Mouse (Mus musculus): ENCODE measurements around the gene Gm853. TPM values are rescaled to one million over a fixed set of nuclear protein-coding genes. Genes with fewer than 3 reads are reported as not detected.

Gm853 gene
- polyA plus RNA-seq, 1 experiment from 2014 or later = not detected

- DNase-seq (ENCODE audit: low spot score) = no peak
- H3K36me3 ChIP-seq (replicated peaks; ENCODE audit: control insufficient read depth, insufficient read depth, low read depth, low read length) = no peaks in the 10 kb centered on the region
- no peak for ATAC-seq (replicated peaks; ENCODE audit: insufficient number of reproducible peaks, low FRiP score, low TSS enrichment, low read depth)
- 85% methylated on average over 5 of the region's 5 CpGs for WGBS
- H3K4me2 ChIP-seq (ENCODE audit: low read depth, low read length) = no peak overlapping the region
- no peak overlapping the region for H3K4me3 ChIP-seq (ENCODE audit: low read depth, low read length)
- no peaks in the 10 kb centered on the region for H3K4me1 ChIP-seq (ENCODE audit: control insufficient read depth, insufficient read depth, low read length)
- H3K9ac ChIP-seq (replicated peaks; ENCODE audit: low read length) = no peak overlapping the region
- no peak overlapping the region for H3K27ac ChIP-seq (replicated peaks; ENCODE audit: low read depth, low read length)
- H3K27me3 ChIP-seq (ENCODE audit: control insufficient read depth, insufficient read depth, low read length) = no peaks in the 10 kb centered on the region
- no peaks in the 10 kb centered on the region for H3K9me3 ChIP-seq (replicated peaks; ENCODE audit: control insufficient read depth, low read length)
Observed at GRCm38 (mm10) chr4:130242956-130243355, 20.8 kb upstream of the Gm853 start.

GRCm38 (mm10) chr4:130240695-130241094 lies 18.5 kb upstream of the Gm853 start:
- Histone ChIP-seq H3K9me3 (replicated peaks; ENCODE audit: control insufficient read depth, low read length) (no peaks in the 10 kb centered on the region), H3K9ac (replicated peaks; ENCODE audit: low read length) (no peak overlapping the region), H3K4me2 (ENCODE audit: low read depth, low read length) (no peak overlapping the region), H3K4me3 (ENCODE audit: low read depth, low read length) (no peak overlapping the region), H3K27me3 (ENCODE audit: control insufficient read depth, insufficient read depth, low read length) (no peaks in the 10 kb centered on the region), H3K4me1 (ENCODE audit: control insufficient read depth, insufficient read depth, low read length) (no peaks in the 10 kb centered on the region), H3K36me3 (replicated peaks; ENCODE audit: control insufficient read depth, insufficient read depth, low read depth, low read length) (no peaks in the 10 kb centered on the region), H3K27ac (replicated peaks; ENCODE audit: low read depth, low read length) (no peak overlapping the region)
- WGBS = 32% methylated on average over 5 of the region's 5 CpGs
- DNase-seq (ENCODE audit: low spot score) (no peak), ATAC-seq (replicated peaks; ENCODE audit: insufficient number of reproducible peaks, low FRiP score, low TSS enrichment, low read depth) (no peak)

- ATAC-seq (replicated peaks; ENCODE audit: insufficient number of reproducible peaks, low FRiP score, low TSS enrichment, low read depth) = no peak
- Histone ChIP-seq H3K4me2 (ENCODE audit: low read depth, low read length) (no peak overlapping the region), H3K9ac (replicated peaks; ENCODE audit: low read length) (no peak overlapping the region), H3K36me3 (replicated peaks; ENCODE audit: control insufficient read depth, insufficient read depth, low read depth, low read length) (no peaks in the 10 kb centered on the region), H3K4me1 (ENCODE audit: control insufficient read depth, insufficient read depth, low read length) (no peaks in the 10 kb centered on the region), H3K4me3 (ENCODE audit: low read depth, low read length) (no peak overlapping the region), H3K27me3 (ENCODE audit: control insufficient read depth, insufficient read depth, low read length) (no peaks in the 10 kb centered on the region), H3K27ac (replicated peaks; ENCODE audit: low read depth, low read length) (no peak overlapping the region), H3K9me3 (replicated peaks; ENCODE audit: control insufficient read depth, low read length) (no peaks in the 10 kb centered on the region)
- 80% methylated on average over 4 of the region's 4 CpGs for WGBS
- no peak for DNase-seq (ENCODE audit: low spot score)
Observed at GRCm38 (mm10) chr4:130237607-130238006, 15.4 kb upstream of the Gm853 start.

GRCm38 (mm10) chr4:130236361-130236760 lies 14.2 kb upstream of the Gm853 start:
- Histone ChIP-seq H3K27ac (replicated peaks; ENCODE audit: low read depth, low read length) (no peak overlapping the region), H3K4me3 (ENCODE audit: low read depth, low read length) (no peak overlapping the region), H3K27me3 (ENCODE audit: control insufficient read depth, insufficient read depth, low read length) (no peaks in the 10 kb centered on the region), H3K4me2 (ENCODE audit: low read depth, low read length) (no peak overlapping the region), H3K36me3 (replicated peaks; ENCODE audit: control insufficient read depth, insufficient read depth, low read depth, low read length) (no peaks in the 10 kb centered on the region), H3K4me1 (ENCODE audit: control insufficient read depth, insufficient read depth, low read length) (no peaks in the 10 kb centered on the region), H3K9me3 (replicated peaks; ENCODE audit: control insufficient read depth, low read length) (no peaks in the 10 kb centered on the region), H3K9ac (replicated peaks; ENCODE audit: low read length) (no peak overlapping the region)
- 64% methylated on average over 8 of the region's 8 CpGs for WGBS
- ATAC-seq (replicated peaks; ENCODE audit: insufficient number of reproducible peaks, low FRiP score, low TSS enrichment, low read depth) (no peak), DNase-seq (ENCODE audit: low spot score) (no peak)

GRCm38 (mm10) chr4:130224071-130224470 lies 1.9 kb upstream of the Gm853 start:
- DNase-seq (ENCODE audit: low spot score) (no peak), ATAC-seq (replicated peaks; ENCODE audit: insufficient number of reproducible peaks, low FRiP score, low TSS enrichment, low read depth) (no peak)
- Histone ChIP-seq H3K27me3 (ENCODE audit: control insufficient read depth, insufficient read depth, low read length) (no peaks in the 10 kb centered on the region), H3K36me3 (replicated peaks; ENCODE audit: control insufficient read depth, insufficient read depth, low read depth, low read length) (no peaks in the 10 kb centered on the region), H3K4me2 (ENCODE audit: low read depth, low read length) (no peak overlapping the region), H3K4me1 (ENCODE audit: control insufficient read depth, insufficient read depth, low read length) (no peaks in the 10 kb centered on the region), H3K27ac (replicated peaks; ENCODE audit: low read depth, low read length) (no peak overlapping the region), H3K4me3 (ENCODE audit: low read depth, low read length) (no peak overlapping the region), H3K9ac (replicated peaks; ENCODE audit: low read length) (no peak overlapping the region), H3K9me3 (replicated peaks; ENCODE audit: control insufficient read depth, low read length) (no peaks in the 10 kb centered on the region)

DNA sequence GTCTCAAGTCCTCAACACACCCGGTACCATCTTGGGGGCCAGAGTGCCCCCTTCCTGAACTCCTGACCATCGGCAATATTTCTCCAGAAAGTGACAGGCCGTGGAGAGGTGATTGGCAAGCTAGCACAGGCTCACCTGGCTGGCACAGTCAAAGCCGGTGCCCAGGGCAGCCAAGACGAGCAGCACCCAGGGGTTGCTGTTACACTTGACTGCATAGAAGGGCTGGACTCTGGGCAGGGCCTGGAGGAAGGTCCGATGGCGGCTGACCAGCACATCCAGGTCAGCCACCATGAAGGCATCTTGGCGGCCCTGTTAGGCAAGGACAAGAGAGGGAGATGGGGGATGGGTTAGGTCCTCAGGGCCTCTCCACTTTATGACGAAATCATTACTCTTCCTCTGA lies 2.0 kb downstream of the Gm853 start:
- Histone ChIP-seq H3K36me3 (replicated peaks; ENCODE audit: control insufficient read depth, insufficient read depth, low read depth, low read length) (no peaks in the 10 kb centered on the region), H3K27ac (replicated peaks; ENCODE audit: low read depth, low read length) (no peak overlapping the region), H3K9me3 (replicated peaks; ENCODE audit: control insufficient read depth, low read length) (no peaks in the 10 kb centered on the region), H3K4me2 (ENCODE audit: low read depth, low read length) (no peak overlapping the region), H3K9ac (replicated peaks; ENCODE audit: low read length) (no peak overlapping the region), H3K4me3 (ENCODE audit: low read depth, low read length) (no peak overlapping the region), H3K27me3 (ENCODE audit: control insufficient read depth, insufficient read depth, low read length) (no peaks in the 10 kb centered on the region), H3K4me1 (ENCODE audit: control insufficient read depth, insufficient read depth, low read length) (no peaks in the 10 kb centered on the region)
- whole genome bisulfite sequencing = 77% methylated on average over 9 of the region's 9 CpGs
- DNase-seq (ENCODE audit: low spot score) (no peak), ATAC-seq (replicated peaks; ENCODE audit: insufficient number of reproducible peaks, low FRiP score, low TSS enrichment, low read depth) (no peak)

GRCm38 (mm10) chr4:130215392-130215791 lies 6.8 kb downstream of the Gm853 start:
- WGBS = 86% methylated on average over 8 of the region's 8 CpGs
- Histone ChIP-seq H3K27ac (replicated peaks; ENCODE audit: low read depth, low read length) (no peak overlapping the region), H3K9me3 (replicated peaks; ENCODE audit: control insufficient read depth, low read length) (no peaks in the 10 kb centered on the region), H3K27me3 (ENCODE audit: control insufficient read depth, insufficient read depth, low read length) (no peaks in the 10 kb centered on the region), H3K36me3 (replicated peaks; ENCODE audit: control insufficient read depth, insufficient read depth, low read depth, low read length) (no peaks in the 10 kb centered on the region), H3K4me2 (ENCODE audit: low read depth, low read length) (no peak overlapping the region), H3K9ac (replicated peaks; ENCODE audit: low read length) (no peak overlapping the region), H3K4me1 (ENCODE audit: control insufficient read depth, insufficient read depth, low read length) (no peaks in the 10 kb centered on the region), H3K4me3 (ENCODE audit: low read depth, low read length) (no peak overlapping the region)
- no peak for ATAC-seq (replicated peaks; ENCODE audit: insufficient number of reproducible peaks, low FRiP score, low TSS enrichment, low read depth)
- no peak for DNase-seq (ENCODE audit: low spot score)

DNA sequence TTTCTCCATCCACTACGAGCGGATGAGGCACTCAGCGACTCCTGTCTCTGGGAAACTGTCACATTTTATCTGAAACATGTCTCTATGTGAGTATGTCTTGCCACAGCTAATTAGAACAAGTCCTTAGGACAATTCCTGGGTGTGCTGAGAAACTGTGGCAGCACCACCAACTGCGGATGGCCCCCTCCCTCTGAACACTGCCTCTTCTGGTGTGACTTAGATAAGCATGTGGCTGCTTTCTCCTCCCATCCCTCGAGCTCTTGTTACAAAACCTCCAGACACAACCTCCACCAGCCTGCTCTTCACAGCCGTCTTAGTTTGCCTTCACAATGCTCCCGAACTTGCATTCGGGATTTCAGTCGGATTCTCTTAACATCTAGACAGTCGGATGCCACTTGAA lies 8.3 kb downstream of the Gm853 start:
- no peak overlapping the region for H3K4me3 ChIP-seq (ENCODE audit: low read depth, low read length)
- H3K9ac ChIP-seq (replicated peaks; ENCODE audit: low read length) = no peak overlapping the region
- H3K27ac ChIP-seq (replicated peaks; ENCODE audit: low read depth, low read length) = no peak overlapping the region
- WGBS = 80% methylated on average over 10 of the region's 10 CpGs
- H3K4me1 ChIP-seq (ENCODE audit: control insufficient read depth, insufficient read depth, low read length) = no peaks in the 10 kb centered on the region
- no peaks in the 10 kb centered on the region for H3K9me3 ChIP-seq (replicated peaks; ENCODE audit: control insufficient read depth, low read length)
- DNase-seq (ENCODE audit: low spot score) = no peak
- no peak for ATAC-seq (replicated peaks; ENCODE audit: insufficient number of reproducible peaks, low FRiP score, low TSS enrichment, low read depth)
- no peaks in the 10 kb centered on the region for H3K36me3 ChIP-seq (replicated peaks; ENCODE audit: control insufficient read depth, insufficient read depth, low read depth, low read length)
- no peak overlapping the region for H3K4me2 ChIP-seq (ENCODE audit: low read depth, low read length)
- no peaks in the 10 kb centered on the region for H3K27me3 ChIP-seq (ENCODE audit: control insufficient read depth, insufficient read depth, low read length)
